Mouse (Mus musculus): ENCODE data around the gene Gns.

Gns gene

DNA sequence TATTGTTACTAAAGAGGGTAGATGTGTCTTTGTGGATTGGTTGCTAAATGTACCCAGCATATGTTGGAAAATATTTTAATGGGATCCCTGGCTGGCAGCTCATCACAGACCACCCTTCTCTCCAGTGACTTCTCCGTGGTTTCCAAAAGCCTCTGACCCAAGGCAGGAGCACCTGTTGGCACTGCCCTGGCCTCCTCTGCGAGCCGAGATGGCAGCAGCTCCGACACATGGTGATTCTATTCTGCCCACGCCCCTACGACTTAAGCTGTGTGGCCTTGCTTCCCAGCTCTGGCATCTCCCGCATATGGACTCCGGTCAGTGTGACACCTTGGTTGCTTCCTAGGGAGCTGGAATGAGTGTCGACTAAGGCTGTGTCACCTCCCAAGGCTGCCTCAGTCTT lies 38.2 kb downstream of the Gns start:
- no peak for DNase-seq (ENCODE audit: low spot score in 2 of 2)

DNA sequence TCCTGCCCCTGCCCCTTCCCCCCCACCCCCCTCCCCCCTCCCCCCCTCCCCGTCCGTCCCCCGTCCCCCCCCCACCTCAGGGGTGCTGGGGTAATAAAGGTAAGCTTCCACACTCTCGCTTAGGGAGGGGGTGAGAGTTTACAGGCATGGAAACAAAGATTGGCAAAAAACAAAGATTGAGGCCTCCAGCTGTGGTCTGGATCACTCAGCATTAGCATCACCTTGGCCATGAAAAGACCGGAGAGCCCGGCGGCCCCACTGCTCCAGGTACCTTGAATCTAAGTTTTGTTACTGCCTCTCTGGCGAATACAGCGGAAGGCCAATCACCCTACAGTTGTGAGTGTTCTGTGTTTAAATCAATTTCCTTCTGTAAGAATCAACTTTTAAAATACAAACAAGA lies 39.1 kb downstream of the Gns start:
- DNase-seq (ENCODE audit: low spot score in 2 of 2): no peak

DNA sequence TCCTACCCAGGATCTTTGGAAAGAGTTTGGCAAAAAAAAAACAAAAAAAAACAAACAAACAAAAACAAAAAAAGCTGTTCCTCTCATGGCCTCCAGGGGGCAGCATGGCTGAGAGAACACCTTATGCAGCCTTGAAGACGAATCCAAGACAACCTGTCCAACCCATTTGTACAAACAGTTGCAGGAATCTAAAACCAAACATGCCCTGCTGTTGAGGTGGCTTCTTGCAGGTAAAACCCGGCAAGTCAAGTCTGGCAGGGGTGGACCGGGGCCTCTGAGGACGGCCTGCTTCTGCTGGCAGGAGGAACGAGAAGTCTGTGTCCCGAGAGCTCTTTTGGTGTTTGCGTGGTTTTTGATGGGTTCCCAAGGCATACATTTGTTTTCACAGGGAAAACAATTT lies 44.8 kb downstream of the Gns start:
- no peak for DNase-seq (ENCODE audit: low spot score in 2 of 2)

DNA sequence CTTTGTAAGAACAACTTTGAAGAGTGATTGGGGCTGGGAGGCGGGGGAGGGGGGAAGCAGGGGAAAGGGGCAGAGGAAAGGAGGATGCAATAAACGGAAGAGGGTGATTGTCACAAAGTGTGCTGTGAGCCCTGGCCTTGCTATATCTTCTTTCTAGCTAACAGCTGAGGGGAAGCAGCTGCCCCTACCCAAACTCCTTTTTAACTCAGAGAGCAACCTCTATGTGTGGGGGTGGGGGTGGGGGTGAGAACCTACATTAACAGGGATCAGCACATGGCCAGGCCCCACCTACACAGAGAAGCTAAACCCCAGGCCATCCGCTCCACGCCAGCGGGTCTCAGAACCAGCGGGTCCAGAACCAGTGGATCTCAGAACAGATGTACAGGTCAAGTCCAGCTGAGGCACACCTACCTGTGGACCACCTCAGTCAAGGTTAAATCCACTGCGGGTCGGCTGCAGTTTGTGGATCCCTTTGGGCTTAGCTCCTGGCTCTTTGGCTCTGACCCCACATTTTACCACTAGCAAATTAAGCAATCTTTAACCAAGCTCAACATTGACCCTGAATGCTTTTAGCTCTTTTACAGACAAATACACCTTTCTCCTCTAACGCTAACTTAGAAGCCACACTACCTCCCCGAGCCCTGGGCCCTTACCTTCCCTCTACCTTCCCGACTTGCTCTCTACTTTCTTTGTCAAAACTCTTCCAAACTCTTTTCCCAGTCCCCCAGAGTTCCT lies 47.0 kb downstream of the Gns start:
- no peak for DNase-seq (ENCODE audit: low spot score in 2 of 2)

DNA sequence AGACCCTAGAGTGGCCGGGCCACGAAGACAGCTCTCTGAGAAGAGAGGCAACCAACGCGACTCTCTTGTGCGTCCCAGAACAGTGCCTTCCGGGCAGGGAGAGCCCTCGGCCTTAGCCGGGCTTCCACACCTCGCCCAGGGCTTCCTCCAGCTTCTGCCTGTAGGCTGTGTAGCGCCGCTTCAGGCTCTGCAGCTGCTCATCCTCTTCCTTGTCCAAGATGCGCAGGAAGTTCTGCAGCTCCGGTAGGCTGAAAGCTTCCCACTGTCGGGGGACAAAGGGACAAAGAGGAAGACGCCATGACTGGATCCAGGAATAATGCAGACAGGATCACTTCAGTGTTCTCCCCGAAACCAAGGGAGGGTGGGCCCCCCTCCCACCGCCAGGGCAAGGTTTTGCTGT lies 47.9 kb downstream of the Gns start:
- DNase-seq (ENCODE audit: low spot score in 2 of 2): no peak

DNA sequence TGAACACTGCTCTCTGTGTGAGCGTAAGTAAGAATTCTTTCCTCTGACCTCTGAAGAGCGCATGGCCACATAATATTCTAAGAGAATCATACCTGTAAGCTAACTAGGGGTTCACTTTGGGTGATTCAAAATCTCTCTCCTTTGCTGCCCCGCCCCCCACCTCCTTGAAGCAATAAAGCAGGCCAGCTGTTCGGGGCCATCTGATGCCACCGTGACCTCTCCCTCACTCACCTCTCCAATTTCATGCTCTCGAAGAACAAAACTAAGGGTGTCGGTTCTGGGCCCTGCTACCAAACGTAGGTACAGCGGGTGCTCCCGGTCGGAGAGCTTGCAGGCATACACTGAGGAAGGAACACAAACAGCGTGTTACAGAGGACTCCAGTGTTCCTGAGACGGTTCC lies 49.2 kb downstream of the Gns start:
- no peak for DNase-seq (ENCODE audit: low spot score in 2 of 2)

DNA sequence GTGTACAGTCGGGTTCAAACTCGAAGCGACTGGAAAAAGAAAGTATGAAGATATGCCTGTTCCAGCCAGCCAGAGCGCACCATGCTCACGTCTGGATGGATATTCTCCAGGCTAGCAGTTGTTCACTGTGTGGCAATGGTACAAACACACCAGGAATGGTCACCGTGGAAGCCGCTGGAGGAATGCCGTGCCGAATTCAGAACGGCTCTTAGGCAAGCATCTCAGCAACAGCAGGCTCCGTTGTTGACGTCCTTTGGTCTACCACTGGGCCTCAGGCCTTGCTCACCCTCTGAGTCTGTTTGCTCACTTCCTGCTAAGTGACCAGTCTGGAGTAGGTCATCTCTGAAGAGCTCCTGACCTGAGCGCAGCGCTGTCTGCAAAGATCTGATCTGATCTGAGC lies 53.9 kb downstream of the Gns start:
- DNase-seq (ENCODE audit: low spot score in 2 of 2): no peak

DNA sequence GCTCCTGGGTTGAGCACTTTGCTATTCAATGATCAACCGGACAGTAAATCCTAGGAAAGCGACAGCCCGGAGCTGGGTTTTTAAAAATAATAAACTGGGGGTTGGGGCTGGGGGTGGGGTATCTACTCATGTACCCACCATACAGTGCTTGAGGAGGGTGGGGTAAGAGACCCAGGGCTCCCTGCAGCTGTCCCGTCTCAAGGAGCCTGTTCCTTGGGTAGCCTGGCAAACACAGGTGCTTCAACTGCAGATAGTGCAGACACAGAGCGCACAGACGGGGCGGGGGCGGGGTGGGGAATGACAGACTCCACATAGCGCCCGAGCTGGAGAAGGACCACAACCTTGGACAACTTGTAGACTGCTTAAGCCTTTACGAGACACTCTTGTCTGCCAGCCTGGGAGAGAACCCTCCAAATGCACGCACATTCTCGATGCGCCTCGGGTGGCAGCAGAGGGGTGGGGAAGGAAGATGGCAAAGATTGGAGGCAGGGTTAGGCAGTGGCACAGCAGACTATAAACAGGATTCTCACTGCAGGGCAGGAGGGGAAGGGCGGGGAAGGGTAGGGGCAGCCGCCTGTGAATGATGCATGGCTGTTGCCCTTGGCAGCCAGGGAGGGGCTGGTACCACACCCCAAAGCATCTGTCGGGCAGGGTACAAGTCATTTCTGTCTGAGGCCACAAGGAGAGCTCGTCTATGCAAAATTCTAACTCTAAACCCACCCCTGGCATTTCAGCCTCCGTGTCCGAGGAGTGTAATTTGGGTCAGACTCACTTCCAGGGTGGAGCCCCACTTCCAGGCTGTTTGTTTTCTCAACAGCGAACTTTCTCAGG lies 55.0 kb downstream of the Gns start:
- no peak for DNase-seq (ENCODE audit: low spot score in 2 of 2)

DNA sequence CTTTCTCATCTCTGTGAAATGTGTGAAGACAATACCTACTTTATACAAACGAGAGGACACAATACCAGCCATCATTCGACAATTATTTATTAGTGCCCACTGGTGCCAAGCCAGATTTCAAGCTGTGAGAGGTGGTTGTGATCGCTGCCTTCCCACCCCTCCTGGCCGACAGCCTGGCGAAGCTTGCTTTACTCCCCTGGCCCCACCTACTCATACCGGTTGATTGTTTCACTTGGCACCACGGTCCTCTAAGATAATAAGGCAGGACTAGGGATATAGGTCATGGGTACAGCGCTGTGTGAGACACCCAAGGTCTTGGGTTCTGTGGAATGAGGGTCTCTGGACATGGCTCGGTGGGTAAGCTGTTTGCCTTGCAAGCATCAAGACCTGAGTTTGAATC lies 56.1 kb downstream of the Gns start:
- no peak for DNase-seq (ENCODE audit: low spot score in 2 of 2)

DNA sequence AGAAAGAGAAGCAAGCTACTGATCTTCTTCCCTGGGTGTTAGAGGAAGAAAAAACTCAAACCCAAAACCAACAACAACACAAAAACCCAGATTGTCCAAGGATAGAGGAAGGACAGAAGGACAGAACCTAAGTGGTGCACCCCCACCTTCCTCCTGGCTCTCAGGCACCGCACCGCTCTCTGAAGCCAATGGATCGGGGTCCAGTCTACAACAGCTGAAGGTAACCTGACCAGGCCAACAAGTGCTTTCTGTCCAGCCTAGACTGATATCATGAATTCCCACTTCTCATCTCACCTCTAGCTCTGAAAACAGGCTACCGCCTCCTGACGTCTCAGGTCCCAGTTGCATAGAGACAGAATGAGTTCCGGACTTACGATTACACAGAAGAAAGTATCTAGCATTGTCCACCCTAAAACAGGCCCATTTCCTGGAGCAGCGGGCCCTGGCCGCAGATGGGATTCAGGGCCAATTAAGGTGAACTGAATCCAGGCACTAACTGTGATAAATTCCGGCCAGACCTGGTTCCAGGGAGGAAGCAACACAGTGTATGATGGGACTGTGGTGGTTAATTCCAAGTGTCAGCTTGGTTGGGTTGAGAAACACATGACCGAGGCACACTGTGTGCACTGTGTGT lies 56.9 kb downstream of the Gns start:
- no peak for DNase-seq (ENCODE audit: low spot score in 2 of 2)

DNA sequence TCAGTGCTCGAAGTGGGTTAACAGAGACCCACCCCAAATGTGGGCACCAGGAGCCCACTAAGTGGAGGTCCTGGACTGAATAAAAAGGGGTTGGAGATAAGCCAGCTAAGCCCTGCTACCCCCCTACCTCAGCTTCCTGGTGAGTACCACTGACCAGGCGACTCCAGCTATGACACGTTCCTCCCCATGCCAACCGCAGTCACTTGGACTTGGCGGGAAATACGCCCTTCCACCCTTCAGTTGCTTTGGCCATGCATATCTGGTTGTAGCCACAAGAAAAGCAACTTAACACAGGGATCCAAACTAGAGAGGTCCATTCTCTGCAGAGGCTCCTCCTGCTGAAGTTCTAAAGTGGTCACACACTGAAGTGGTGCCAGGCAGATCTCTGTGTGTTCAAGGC lies 57.4 kb downstream of the Gns start:
- DNase-seq (ENCODE audit: low spot score in 2 of 2): no peak

DNA sequence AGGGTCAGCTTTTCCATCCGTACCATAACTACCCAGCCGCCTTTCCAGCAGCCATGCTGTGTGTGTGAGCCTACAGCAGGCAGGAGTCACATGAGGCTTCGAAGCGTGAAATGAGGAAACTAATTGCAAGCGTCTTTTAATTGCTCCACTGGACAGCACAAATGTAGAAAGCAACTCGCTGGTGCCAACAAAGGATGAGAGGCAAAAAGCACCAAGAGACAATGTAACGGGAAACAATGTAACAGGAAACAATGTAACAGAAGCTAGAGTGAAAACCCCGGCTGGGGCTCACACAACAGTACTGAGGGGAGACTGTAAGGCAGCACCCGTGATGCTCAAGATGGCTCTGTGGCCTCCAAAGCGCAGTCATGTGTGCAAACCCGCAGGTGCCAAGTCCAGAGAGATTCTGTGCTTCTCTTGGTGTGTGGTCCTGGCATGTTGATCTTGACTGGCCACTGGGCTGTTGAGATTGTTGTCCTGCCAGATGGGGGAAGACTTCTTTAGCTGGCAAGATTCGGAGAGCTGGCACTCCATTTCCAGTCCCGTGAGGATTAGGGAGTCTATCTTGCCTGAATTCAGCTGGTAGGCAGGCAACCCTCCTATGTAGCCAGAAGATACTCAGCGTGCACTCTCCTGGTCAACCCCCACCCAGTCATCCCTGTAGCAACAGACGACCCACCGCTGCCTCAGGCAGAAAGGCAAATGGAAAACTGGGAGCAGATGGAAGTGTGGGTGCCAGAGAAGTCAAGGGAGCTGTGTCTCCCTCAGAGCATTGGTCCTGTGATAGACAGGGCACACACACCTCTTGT lies 58.9 kb downstream of the Gns start:
- DNase-seq (ENCODE audit: low spot score in 2 of 2): no peak

DNA sequence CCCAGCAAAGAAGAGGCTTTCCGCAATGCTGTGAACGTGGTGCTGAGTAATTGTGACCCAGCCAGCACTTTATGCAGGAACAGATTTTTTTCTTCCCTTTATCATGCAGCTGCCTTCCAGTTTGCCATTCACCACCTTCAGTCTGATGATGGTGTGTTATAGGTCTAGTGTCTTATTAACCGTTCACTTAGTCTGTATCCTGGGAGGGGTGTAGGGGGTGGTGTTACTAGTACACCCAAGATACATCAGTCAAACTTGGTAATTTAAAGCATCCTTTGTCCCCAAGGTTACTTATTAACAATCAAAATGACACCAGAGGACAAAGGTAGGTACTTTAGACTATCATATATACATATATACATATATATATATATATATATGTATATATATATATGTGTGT lies 59.6 kb downstream of the Gns start:
- DNase-seq (ENCODE audit: low spot score in 2 of 2): no peak

DNA sequence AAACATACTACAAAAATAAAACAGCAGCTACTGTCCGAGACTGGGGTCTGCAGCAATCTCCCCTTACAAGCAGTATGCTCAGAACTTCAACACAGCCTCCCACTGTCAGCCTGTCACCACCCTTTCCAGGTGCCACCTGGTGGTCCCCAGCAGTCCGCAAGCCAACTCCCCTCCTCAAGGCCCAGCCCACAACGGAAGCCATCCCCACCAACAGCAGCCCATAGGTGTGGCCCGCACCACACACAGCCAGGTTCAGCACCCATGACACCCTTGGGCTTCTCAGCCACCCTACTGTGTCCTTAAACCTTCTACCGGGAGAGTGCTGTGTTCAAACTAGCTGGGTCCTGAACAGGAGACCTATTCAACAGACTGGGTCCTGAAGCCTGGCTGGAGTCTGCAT lies 60.2 kb downstream of the Gns start:
- DNase-seq (ENCODE audit: low spot score in 2 of 2): no peak

DNA sequence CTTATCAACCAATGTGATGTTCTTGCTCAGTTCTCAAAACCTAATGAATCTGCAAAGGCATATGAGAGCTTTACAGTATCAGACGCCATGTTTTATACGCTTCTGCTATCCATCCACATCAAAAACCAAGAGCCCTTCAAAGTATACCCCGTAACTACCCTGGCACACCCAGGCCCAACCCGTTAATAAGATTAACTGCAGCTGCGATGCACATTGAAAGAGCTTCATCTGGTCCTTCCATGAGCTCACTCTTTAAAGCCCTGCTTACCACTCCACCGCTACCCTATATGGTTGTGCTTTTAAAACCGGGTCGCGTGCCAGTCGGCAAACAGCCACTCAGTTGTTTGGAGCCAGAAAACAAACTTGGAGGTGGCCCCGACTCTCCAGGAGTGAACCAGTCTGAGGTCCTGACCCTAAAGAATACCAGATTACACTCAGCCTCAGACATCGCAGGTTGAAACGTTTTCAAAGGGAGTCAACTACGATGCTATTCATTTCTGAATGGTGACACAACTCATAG lies 60.7 kb downstream of the Gns start:
- DNase-seq (ENCODE audit: low spot score in 2 of 2): no peak

DNA sequence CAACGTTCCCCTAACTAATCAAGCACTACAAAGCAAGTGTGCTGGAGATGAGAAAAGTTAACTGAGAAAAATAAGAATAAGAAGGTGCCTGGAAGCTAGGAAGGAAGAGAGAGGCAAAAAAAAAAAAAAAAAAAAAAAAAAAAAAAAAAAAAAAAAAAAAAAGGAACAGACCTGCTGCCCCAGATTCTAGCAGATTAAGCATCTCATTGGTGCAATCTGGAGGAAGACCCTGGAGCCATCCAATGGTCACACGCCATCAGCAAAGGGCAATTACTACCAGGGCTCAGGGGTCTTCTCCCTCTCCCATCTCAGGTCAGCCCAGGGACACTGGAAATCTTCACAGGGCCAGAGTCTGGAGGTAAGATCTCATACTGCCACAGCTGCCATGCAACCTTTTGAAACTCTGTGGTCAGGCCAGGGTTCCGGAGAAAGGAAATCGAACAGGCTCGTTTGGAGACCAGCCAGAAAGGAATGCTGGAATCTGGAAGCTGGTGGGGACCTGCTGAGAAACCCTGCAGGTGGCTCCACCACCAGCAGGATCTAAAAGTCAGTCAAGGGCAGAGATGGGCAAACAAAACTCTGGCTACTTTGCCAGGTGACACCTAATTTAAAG lies 61.7 kb downstream of the Gns start:
- DNase-seq (ENCODE audit: low spot score in 2 of 2): no peak

DNA sequence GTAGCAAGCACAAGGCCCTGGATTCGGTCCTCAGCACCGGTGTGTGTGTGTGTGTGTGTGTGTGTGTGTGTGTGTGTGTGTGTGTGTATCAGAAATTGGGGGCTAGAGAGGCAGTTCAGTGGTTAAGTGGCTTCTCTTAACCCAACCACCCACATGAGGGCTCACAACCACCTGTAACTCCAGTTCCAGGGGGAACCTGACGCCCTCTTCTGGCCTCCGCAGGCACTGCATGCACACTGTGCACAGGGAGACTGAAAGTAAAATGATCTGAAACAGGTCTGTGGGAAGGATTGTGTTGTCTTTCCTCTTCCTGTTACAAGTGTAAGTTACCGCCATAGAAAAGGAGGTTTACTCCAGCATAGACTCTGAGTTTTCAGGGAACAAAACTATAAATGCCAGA lies 62.2 kb downstream of the Gns start:
- DNase-seq (ENCODE audit: low spot score in 2 of 2): no peak

DNA sequence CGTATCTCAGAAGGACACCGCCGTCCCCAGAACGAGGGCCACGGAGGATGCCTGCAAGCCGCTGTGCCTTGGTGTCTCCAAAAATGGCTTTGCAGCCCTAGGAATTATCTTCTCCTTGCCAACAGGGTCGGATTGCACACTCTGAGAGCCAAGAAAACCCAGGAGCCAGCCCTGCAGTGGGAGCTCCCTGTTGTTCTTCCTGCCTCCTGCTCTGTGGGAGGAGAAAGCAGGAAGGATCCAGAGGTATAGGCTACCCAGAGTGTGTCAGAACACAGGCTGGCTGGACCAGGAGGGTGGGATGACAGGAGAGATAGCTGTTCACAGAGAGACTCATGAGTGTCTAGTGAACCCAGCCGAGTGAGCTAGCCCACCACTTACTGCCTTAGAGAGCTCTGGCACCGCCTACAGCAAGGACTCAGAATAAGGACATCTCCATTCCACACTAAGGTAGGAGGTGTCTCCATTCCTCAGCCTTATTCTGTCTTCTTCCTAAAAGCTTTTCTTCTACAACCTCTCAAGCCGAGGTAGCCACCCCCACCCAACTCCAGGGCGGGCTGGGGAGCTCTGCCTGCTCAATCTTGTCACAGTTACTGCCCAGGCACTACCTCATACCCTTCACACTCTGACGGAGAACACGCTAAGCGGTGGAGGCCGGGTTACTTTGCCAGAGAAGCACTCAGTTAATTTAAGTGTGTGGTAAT lies 63.3 kb downstream of the Gns start:
- no peak for DNase-seq (ENCODE audit: low spot score in 2 of 2)

DNA sequence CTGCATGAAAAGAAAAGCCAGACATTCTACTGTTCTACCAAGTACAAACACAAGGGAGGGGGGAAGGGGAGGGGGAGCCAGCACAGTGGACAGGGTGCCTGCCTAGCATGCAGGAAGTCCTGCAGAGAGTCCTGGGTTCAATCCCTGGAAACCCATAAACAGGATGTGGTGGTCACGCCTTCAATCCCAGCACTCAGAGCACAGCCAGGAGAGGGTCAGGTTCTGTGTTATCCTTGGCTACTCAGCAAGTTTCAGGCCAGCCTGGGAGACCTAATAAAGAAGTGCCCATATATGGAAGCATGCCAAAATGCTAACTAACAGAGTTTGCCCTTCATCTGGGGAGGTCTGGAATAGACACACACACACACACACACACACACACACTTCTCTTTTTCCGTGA lies 64.2 kb downstream of the Gns start:
- no peak for DNase-seq (ENCODE audit: low spot score in 2 of 2)

DNA sequence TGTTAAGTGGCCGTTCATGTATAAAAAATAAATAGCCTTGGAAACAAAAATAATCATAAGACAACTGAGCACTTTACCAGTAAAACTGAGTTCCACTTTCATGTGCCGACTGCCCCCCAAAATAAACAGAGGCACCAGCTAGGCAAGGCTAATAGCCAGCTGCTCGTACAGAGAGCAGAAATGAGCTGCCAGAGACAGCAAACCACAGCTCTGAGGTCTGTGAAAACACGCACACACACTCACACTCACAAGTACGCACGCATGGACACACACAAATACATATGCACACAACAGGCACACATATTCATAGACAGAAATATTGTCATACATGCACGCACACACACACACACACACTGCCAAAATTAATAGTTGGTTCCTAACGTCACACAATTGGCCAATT lies 64.7 kb downstream of the Gns start:
- no peak for DNase-seq (ENCODE audit: low spot score in 2 of 2)
